Mouse (Mus musculus) liver, embryonic 14.5 days (tissue): ENCODE measurements around the gene Gm49661. TPM values are rescaled to one million over a fixed set of nuclear protein-coding genes. Genes with fewer than 3 reads are reported as not detected.

Source experiments
- ATAC-seq: fragments of 200-750 bp; cut with Nextera tagmentation; 2 replicates; pipeline ENCODE4 v1.8.0; 2017; ENCODE audit warnings: moderate number of reproducible peaks, mild to moderate bottlenecking, moderate library complexity; ENCODE audit not compliant: insufficient read depth
- DNase-seq, 3 experiments: peaks; one replicate each; pipeline ENCODE4 v3.0.0-alpha.2; 2012 to 2013; ENCODE audit warnings: low read depth in 3 of 3, low spot score in 3 of 3
- H3K27ac ChIP-seq: fragments of 300-500 bp; sonication (generic); 2 replicates; pipeline ENCODE4 v1.5.1; 2014; ENCODE audit warnings: moderate library complexity, mild to moderate bottlenecking, control low read depth, inconsistent platforms
- H3K27me3 ChIP-seq: fragments of 300-500 bp; sonication (generic); 2 replicates; pipeline ENCODE4 v1.6.1; 2014; ENCODE audit warnings: mild to moderate bottlenecking, low read length, moderate library complexity; ENCODE audit not compliant: control insufficient read depth, insufficient read depth
- H3K36me3 ChIP-seq: fragments of 300-500 bp; sonication (generic); replicated peaks from 2 replicates; pipeline ENCODE4 v1.6.1; 2014; ENCODE audit warnings: low read depth; ENCODE audit not compliant: control insufficient read depth, insufficient read depth
- H3K4me1 ChIP-seq, 2 experiments: fragments of 200-500 bp in 1 of 2; fragments of 300-500 bp in 1 of 2; sonication (generic) in 1 of 2; replicated peaks; 2 replicates each; pipeline ENCODE4 v1.6.1; 2012 to 2014; ENCODE audit warnings: antibody characterized with exemption in 1 of 2, inconsistent platforms in 1 of 2, low read length in 1 of 2; ENCODE audit not compliant: control insufficient read depth in 2 of 2, insufficient read depth in 2 of 2
- H3K4me2 ChIP-seq: fragments of 300-500 bp; sonication (generic); 2 replicates; pipeline ENCODE4 v1.6.1; 2014; ENCODE audit warnings: low read depth, mild to moderate bottlenecking, control low read depth, moderate library complexity
- H3K4me3 ChIP-seq, 2 experiments: fragments of 200-500 bp in 1 of 2; fragments of 300-500 bp in 1 of 2; sonication (generic) in 1 of 2; 2 replicates each; pipeline ENCODE4 v1.5.1; 2012 to 2014; ENCODE audit warnings: low read depth in 2 of 2, low read length in 2 of 2, mild to moderate bottlenecking in 2 of 2, control low read depth in 1 of 2, inconsistent platforms in 1 of 2, moderate library complexity in 1 of 2; ENCODE audit not compliant: insufficient read depth in 1 of 2
- H3K9ac ChIP-seq: fragments of 300-500 bp; sonication (generic); replicated peaks from 2 replicates; pipeline ENCODE4 v1.6.1; 2014; ENCODE audit warnings: mild to moderate bottlenecking, control low read depth, moderate library complexity
- H3K9me3 ChIP-seq: fragments of 300-500 bp; sonication (generic); 2 replicates; pipeline ENCODE4 v1.6.1; 2016; ENCODE audit warnings: low read length, mixed read lengths; ENCODE audit not compliant: control insufficient read depth
- CTCF ChIP-seq: IDR thresholded peaks from 2 replicates; pipeline ENCODE4 v1.5.1; 2016; ENCODE audit warnings: antibody characterized with exemption, low read depth, control low read depth
- EP300 ChIP-seq: IDR thresholded peaks from 2 replicates; pipeline ENCODE4 v1.6.1; 2016; ENCODE audit warnings: antibody characterized with exemption, low read depth
- WGBS: fragments of 180-500 bp; shearing (Covaris S2); extraction: QIAGEN DNeasy Blood & Tissue Kit; methylation state at CpG from one replicate; pipeline ENCODE4 v1.1.7; 2014; ENCODE audit not compliant: insufficient replicate concordance; 5-methylcytosine and 5-hydroxymethylcytosine counted together
- polyA plus RNA-seq, 2 experiments: library from polyadenylated mRNA; depleted of rRNA in 1 of 2; stranded (reverse) in 1 of 2; unstranded in 1 of 2; fragments of >200 nt; fragmentation: Nextera tagmentation in 1 of 2; extraction: Ambion mirVana in 1 of 2; gene quantifications; 2 replicates each; pipeline versions ENCODE4 v1.2.1 to v1.2.3; 2012 to 2014

Gm49661 gene
- polyA plus RNA-seq, 2 experiments = not detected

GRCm38 (mm10) chr8:84937620-84938485 is 31.4 kb downstream of the Gm49661 start:
- no peak for DNase-seq
- Histone ChIP-seq H3K4me3 (no peak overlapping the region), H3K27me3 (peaks cover 67% of the 10 kb centered on the region), H3K27ac (no peak overlapping the region), H3K9ac (no peak overlapping the region), H3K9me3 (no peaks in the 10 kb centered on the region), H3K4me1 (peaks cover 5 to 7% of the 10 kb centered on the region in 2 experiments), H3K4me2 (no peak overlapping the region; the same call in 1 of the 2 replicates), H3K36me3 (no peaks in the 10 kb centered on the region)
- 47% methylated on average over 13 of the region's 13 CpGs for whole genome bisulfite sequencing
- TF ChIP-seq EP300 (no peak), CTCF (no peak)
- no peak for ATAC-seq

- Histone ChIP-seq H3K4me3 (peak within 1 kb of the TSS; percentile 36 to 45), H3K27me3 (peaks cover 68% of the 10 kb centered on the region), H3K4me1 (peaks cover 5 to 7% of the 10 kb centered on the region in 2 experiments), H3K4me2 (peak within 1 kb of the TSS; percentile 62), H3K36me3 (no peaks in the 10 kb centered on the region), H3K27ac (no peak within 1 kb of the TSS), H3K9me3 (no peaks in the 10 kb centered on the region), H3K9ac (no peak within 1 kb of the TSS)
- TF ChIP-seq CTCF (peak; percentile 56), EP300 (no peak)
- DNase-seq (peak in 1 of 3 experiments; percentile 44), ATAC-seq (peak; percentile 58; the same call in 1 of the 2 replicates)
- WGBS = 1% methylated on average over 50 of the region's 50 CpGs
Measured at GRCm38 (mm10) chr8:84936962-84937546, 32.2 kb downstream of the Gm49661 start, which contains the start of gene Mast1. Mast1 (minus strand) TSS chr8:84937359.

DNA sequence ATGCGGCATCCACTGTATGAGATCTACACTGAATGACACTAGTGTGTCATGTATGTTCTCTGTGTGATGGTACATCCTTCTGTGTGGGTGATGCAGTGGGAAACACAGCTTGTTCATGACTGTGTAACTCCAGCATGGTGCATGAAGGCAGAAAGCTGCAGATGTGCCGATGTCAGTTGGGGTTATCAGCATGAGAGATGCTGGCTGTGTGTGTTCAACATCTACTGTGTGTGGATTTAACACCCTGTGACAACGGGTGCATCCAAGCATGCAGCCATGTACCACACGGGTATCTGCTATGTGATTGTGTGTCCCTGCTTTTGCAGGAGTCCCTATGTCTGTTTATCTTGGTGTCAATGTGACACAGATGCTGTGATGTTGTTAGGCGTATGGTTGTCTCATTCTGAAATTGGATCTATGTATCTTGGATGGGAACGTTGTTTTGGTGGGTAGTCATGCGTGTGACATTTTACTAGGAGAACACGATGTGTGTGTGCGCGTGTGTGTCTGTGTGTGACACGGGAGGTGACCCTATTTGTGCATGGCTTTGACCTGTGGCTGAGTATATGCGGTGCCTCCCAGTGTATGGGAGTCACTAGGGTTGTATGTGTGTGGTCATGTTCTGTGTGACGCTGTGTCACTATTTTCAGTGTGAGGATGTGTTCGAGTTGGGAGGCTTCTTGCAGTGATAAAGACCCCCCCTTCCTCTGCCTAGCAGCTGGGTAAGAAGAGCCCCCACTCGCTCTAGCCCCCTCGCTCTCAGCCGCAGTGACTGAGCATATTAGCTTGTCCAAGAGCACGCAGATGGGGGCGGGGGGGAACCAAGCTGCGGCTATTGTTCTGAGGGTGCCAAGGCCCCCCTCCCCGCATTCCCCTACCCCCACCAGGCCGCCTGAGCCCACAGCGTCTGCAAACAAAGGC is 32.9 kb downstream of the Gm49661 start:
- no peak; the same call in 1 of the 2 replicates for ATAC-seq
- H3K9me3 ChIP-seq = no peaks in the 10 kb centered on the region
- peaks cover 5 to 7% of the 10 kb centered on the region in 2 experiments for H3K4me1 ChIP-seq
- TF ChIP-seq CTCF = no peak
- TF ChIP-seq EP300 = no peak
- no peaks in the 10 kb centered on the region for H3K36me3 ChIP-seq
- H3K9ac ChIP-seq = no peak overlapping the region
- H3K27ac ChIP-seq = no peak overlapping the region
- H3K27me3 ChIP-seq = peaks cover 70% of the 10 kb centered on the region
- DNase-seq = no peak
- H3K4me2 ChIP-seq = peak overlapping the region; percentile 62
- WGBS = 19% methylated on average over 23 of the region's 23 CpGs
- peak overlapping the region in 1 of 2 experiments; percentile 45; a peak in 2 of 4 replicates for H3K4me3 ChIP-seq

DNA sequence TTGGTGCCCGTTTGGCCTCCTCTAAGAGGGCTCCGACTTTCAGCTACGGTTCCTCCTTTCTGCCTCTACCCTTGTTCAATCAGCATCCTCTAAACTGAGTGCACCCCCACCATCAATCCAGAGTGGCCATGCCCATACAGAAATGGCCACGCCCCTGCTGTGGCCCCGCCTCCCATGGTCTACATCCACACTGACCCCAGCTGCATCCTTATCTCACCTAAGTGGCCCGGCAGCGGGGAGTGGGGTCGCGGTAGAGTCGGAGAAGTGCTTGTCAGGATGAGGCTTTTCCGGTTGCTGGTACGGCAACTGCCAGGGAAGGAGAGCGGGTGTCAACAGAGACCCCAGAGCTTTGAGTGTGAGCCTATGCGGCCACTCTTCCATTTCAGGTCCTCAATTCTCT is 33.7 kb downstream of the Gm49661 start:
- no peak for DNase-seq
- Histone ChIP-seq H3K36me3 (no peaks in the 10 kb centered on the region), H3K4me3 (no peak overlapping the region), H3K4me2 (no peak overlapping the region), H3K9me3 (no peaks in the 10 kb centered on the region), H3K9ac (no peak overlapping the region), H3K27ac (no peak overlapping the region), H3K4me1 (peaks cover 5 to 7% of the 10 kb centered on the region in 2 experiments), H3K27me3 (peaks cover 69% of the 10 kb centered on the region)
- TF ChIP-seq EP300 = no peak
- 3% methylated on average over 14 of the region's 14 CpGs for whole genome bisulfite sequencing
- no peak for ATAC-seq
